Mouse (Mus musculus): Measurements from ENCODE around the gene Ptprs. TPM values are rescaled to one million over a fixed set of nuclear protein-coding genes. Genes with fewer than 3 reads are reported as not detected.
A peak's percentile ranks its signal among the peaks of the same experiment; 100 is the strongest.

The Ptprs gene
- polyA plus RNA-seq, 1 experiment from 2014 or later = 22.2 TPM

- 5% methylated on average over 17 of the region's 17 CpGs for WGBS
Measured at GRCm38 (mm10) chr17:56462835-56463455, 13.3 kb downstream of the Ptprs start.

GRCm38 (mm10) chr17:56461771-56462743, 14.2 kb downstream of the Ptprs start:
- DNase-seq (ENCODE audit: low spot score) = peak; percentile 99
- H3K4me3 ChIP-seq (ENCODE audit: low read depth, low read length) = peak overlapping the region; percentile 59

More at GRCm38 (mm10) chr17:56462835-56463455, 13.3 kb downstream of the Ptprs start:
- Histone ChIP-seq H3K27ac (replicated peaks) (peak overlapping the region; percentile 92), H3K27me3 (ENCODE audit: control insufficient read depth, insufficient read depth, low read length) (no peaks in the 10 kb centered on the region), H3K4me3 (ENCODE audit: low read depth, low read length) (peak overlapping the region; percentile 59), H3K4me2 (replicated peaks; ENCODE audit: low read depth) (peak overlapping the region; percentile 89), H3K36me3 (ENCODE audit: control insufficient read depth, insufficient read depth, low read length) (no peaks in the 10 kb centered on the region), H3K9me3 (ENCODE audit: control insufficient read depth, low read length) (no peaks in the 10 kb centered on the region), H3K9ac (ENCODE audit: low read length) (no peak overlapping the region), H3K4me1 (replicated peaks; ENCODE audit: control insufficient read depth, insufficient read depth) (peaks cover 12% of the 10 kb centered on the region)
- TF ChIP-seq CTCF (IDR thresholded peaks at IDR 0.05; ENCODE audit: low read depth) = peak; percentile 42; the same call in 1 of the 2 replicates
- TF ChIP-seq EP300 (optimal IDR thresholded peaks at IDR 0.05) = no peak
- no peak for DNase-seq (ENCODE audit: low spot score)
- ATAC-seq (ENCODE audit: low FRiP score, low TSS enrichment) = no peak

GRCm38 (mm10) chr17:56460876-56461275, 15.4 kb downstream of the Ptprs start:
- peak overlapping the region; percentile 92; the same call in 1 of the 2 replicates for H3K27ac ChIP-seq (replicated peaks)
- H3K4me1 ChIP-seq (replicated peaks; ENCODE audit: control insufficient read depth, insufficient read depth) = peaks cover 7% of the 10 kb centered on the region; the same call in 1 of the 2 replicates
- DNase-seq (ENCODE audit: low spot score) = no peak
- no peak for ATAC-seq (ENCODE audit: low FRiP score, low TSS enrichment)
- peak overlapping the region; percentile 73 for H3K9ac ChIP-seq (ENCODE audit: low read length)
- no peak for TF ChIP-seq EP300 (optimal IDR thresholded peaks at IDR 0.05)
- TF ChIP-seq CTCF (IDR thresholded peaks at IDR 0.05; ENCODE audit: low read depth) = no peak
- H3K36me3 ChIP-seq (ENCODE audit: control insufficient read depth, insufficient read depth, low read length) = no peaks in the 10 kb centered on the region
- WGBS = 24% methylated on average over 6 of the region's 6 CpGs
- no peaks in the 10 kb centered on the region for H3K27me3 ChIP-seq (ENCODE audit: control insufficient read depth, insufficient read depth, low read length)
- H3K9me3 ChIP-seq (ENCODE audit: control insufficient read depth, low read length) = no peaks in the 10 kb centered on the region
- peak overlapping the region; percentile 59 for H3K4me3 ChIP-seq (ENCODE audit: low read depth, low read length)
- H3K4me2 ChIP-seq (replicated peaks; ENCODE audit: low read depth) = peak overlapping the region; percentile 89

More at GRCm38 (mm10) chr17:56461771-56462743, 14.2 kb downstream of the Ptprs start:
- Histone ChIP-seq H3K9me3 (ENCODE audit: control insufficient read depth, low read length) (no peaks in the 10 kb centered on the region), H3K4me1 (replicated peaks; ENCODE audit: control insufficient read depth, insufficient read depth) (peaks cover 7% of the 10 kb centered on the region; the same call in 1 of the 2 replicates), H3K36me3 (ENCODE audit: control insufficient read depth, insufficient read depth, low read length) (no peaks in the 10 kb centered on the region), H3K4me2 (replicated peaks; ENCODE audit: low read depth) (peak overlapping the region; percentile 89), H3K27ac (replicated peaks) (peak overlapping the region; percentile 92), H3K9ac (ENCODE audit: low read length) (peak overlapping the region; percentile 73), H3K27me3 (ENCODE audit: control insufficient read depth, insufficient read depth, low read length) (no peaks in the 10 kb centered on the region)
- no peak for TF ChIP-seq EP300 (optimal IDR thresholded peaks at IDR 0.05)
- 0 out of 2 replicates have a peak, but pooled peaks have one; percentile 1 for TF ChIP-seq CTCF (IDR thresholded peaks at IDR 0.05; ENCODE audit: low read depth)
- ATAC-seq (ENCODE audit: low FRiP score, low TSS enrichment) = peak; percentile 94
- under 1% methylated on average over 77 of the region's 77 CpGs for WGBS

GRCm38 (mm10) chr17:56457442-56457841, 18.8 kb downstream of the Ptprs start:
- no peak overlapping the region for H3K4me2 ChIP-seq (replicated peaks; ENCODE audit: low read depth)
- H3K27ac ChIP-seq (replicated peaks) = no peak overlapping the region
- no peak overlapping the region for H3K4me3 ChIP-seq (ENCODE audit: low read depth, low read length)
- TF ChIP-seq EP300 (optimal IDR thresholded peaks at IDR 0.05) = no peak
- TF ChIP-seq CTCF (IDR thresholded peaks at IDR 0.05; ENCODE audit: low read depth) = peak; percentile 62
- ATAC-seq (ENCODE audit: low FRiP score, low TSS enrichment) (no peak), DNase-seq (ENCODE audit: low spot score) (no peak)
- H3K9me3 ChIP-seq (ENCODE audit: control insufficient read depth, low read length) = no peaks in the 10 kb centered on the region
- H3K9ac ChIP-seq (ENCODE audit: low read length) = no peak overlapping the region
- H3K36me3 ChIP-seq (ENCODE audit: control insufficient read depth, insufficient read depth, low read length) = peaks cover 15% of the 10 kb centered on the region
- H3K4me1 ChIP-seq (replicated peaks; ENCODE audit: control insufficient read depth, insufficient read depth) = no peaks in the 10 kb centered on the region
- 92% methylated on average over 1 of the region's 1 CpGs for WGBS
- no peaks in the 10 kb centered on the region for H3K27me3 ChIP-seq (ENCODE audit: control insufficient read depth, insufficient read depth, low read length)

GRCm38 (mm10) chr17:56456353-56456752, 19.9 kb downstream of the Ptprs start:
- no peak overlapping the region for H3K4me3 ChIP-seq (ENCODE audit: low read depth, low read length)
- H3K27me3 ChIP-seq (ENCODE audit: control insufficient read depth, insufficient read depth, low read length) = no peaks in the 10 kb centered on the region
- H3K9me3 ChIP-seq (ENCODE audit: control insufficient read depth, low read length) = no peaks in the 10 kb centered on the region
- H3K9ac ChIP-seq (ENCODE audit: low read length) = no peak overlapping the region
- DNase-seq (ENCODE audit: low spot score) (no peak), ATAC-seq (ENCODE audit: low FRiP score, low TSS enrichment) (no peak)
- no peak overlapping the region for H3K4me2 ChIP-seq (replicated peaks; ENCODE audit: low read depth)
- WGBS = 74% methylated on average over 5 of the region's 5 CpGs
- no peak for TF ChIP-seq CTCF (IDR thresholded peaks at IDR 0.05; ENCODE audit: low read depth)
- no peak for TF ChIP-seq EP300 (optimal IDR thresholded peaks at IDR 0.05)
- H3K27ac ChIP-seq (replicated peaks) = no peak overlapping the region
- H3K4me1 ChIP-seq (replicated peaks; ENCODE audit: control insufficient read depth, insufficient read depth) = no peaks in the 10 kb centered on the region
- H3K36me3 ChIP-seq (ENCODE audit: control insufficient read depth, insufficient read depth, low read length) = peaks cover 25% of the 10 kb centered on the region
